Mouse (Mus musculus) embryonic facial prominence, embryonic 12.5 days (tissue): ENCODE data around the gene Ephb3. TPM values are rescaled to one million over a fixed set of nuclear protein-coding genes. Genes with fewer than 3 reads are reported as not detected.
A peak's percentile ranks its signal among the peaks of the same experiment; 100 is the strongest.

ENCODE experiments used
- ATAC-seq: fragments of 200-750 bp; cut with Nextera tagmentation; 2 replicates; pipeline ENCODE4 v1.8.0; 2017; ENCODE audit not compliant: insufficient number of reproducible peaks, insufficient read depth, low FRiP score, low TSS enrichment
- H3K27ac ChIP-seq: fragments of 300-500 bp; sonication (generic); 2 replicates; pipeline ENCODE4 v1.5.1; 2016; ENCODE audit warnings: mild to moderate bottlenecking
- H3K27me3 ChIP-seq: fragments of 300-500 bp; sonication (generic); 2 replicates; pipeline ENCODE4 v1.6.1; 2016; ENCODE audit warnings: mild to moderate bottlenecking, moderate library complexity
- H3K36me3 ChIP-seq: fragments of 300-500 bp; sonication (generic); 2 replicates; pipeline ENCODE4 v1.6.1; 2016; ENCODE audit warnings: mild to moderate bottlenecking
- H3K4me1 ChIP-seq: fragments of 300-500 bp; sonication (generic); 2 replicates; pipeline ENCODE4 v1.6.1; 2016
- H3K4me2 ChIP-seq: fragments of 300-500 bp; sonication (generic); replicated peaks from 2 replicates; pipeline ENCODE4 v1.6.1; 2016; ENCODE audit warnings: mild to moderate bottlenecking, moderate library complexity
- H3K4me3 ChIP-seq: fragments of 300-500 bp; sonication (generic); 2 replicates; pipeline ENCODE4 v1.5.1; 2016; ENCODE audit warnings: mild to moderate bottlenecking
- H3K9ac ChIP-seq: fragments of 300-500 bp; sonication (generic); 2 replicates; pipeline ENCODE4 v1.6.1; 2016; ENCODE audit warnings: mild to moderate bottlenecking, moderate library complexity
- H3K9me3 ChIP-seq: fragments of 300-500 bp; sonication (generic); 2 replicates; pipeline ENCODE4 v1.6.1; 2016; ENCODE audit warnings: mild to moderate bottlenecking, moderate library complexity
- WGBS: fragments of 180-500 bp; shearing (Covaris S2); methylation state at CpG from one replicate; pipeline ENCODE4 v1.1.7; 2016; 5-methylcytosine and 5-hydroxymethylcytosine counted together
- polyA plus RNA-seq: library from polyadenylated mRNA; unstranded; fragments of >200 nt; fragmentation: Nextera tagmentation; extraction: Ambion mirVana; gene quantifications from 2 replicates; pipeline ENCODE4 v1.2.1, GENCODE M21; 2016

The Ephb3 gene
- polyA plus RNA-seq, 1 experiment from 2014 or later = 79.7 TPM

DNA sequence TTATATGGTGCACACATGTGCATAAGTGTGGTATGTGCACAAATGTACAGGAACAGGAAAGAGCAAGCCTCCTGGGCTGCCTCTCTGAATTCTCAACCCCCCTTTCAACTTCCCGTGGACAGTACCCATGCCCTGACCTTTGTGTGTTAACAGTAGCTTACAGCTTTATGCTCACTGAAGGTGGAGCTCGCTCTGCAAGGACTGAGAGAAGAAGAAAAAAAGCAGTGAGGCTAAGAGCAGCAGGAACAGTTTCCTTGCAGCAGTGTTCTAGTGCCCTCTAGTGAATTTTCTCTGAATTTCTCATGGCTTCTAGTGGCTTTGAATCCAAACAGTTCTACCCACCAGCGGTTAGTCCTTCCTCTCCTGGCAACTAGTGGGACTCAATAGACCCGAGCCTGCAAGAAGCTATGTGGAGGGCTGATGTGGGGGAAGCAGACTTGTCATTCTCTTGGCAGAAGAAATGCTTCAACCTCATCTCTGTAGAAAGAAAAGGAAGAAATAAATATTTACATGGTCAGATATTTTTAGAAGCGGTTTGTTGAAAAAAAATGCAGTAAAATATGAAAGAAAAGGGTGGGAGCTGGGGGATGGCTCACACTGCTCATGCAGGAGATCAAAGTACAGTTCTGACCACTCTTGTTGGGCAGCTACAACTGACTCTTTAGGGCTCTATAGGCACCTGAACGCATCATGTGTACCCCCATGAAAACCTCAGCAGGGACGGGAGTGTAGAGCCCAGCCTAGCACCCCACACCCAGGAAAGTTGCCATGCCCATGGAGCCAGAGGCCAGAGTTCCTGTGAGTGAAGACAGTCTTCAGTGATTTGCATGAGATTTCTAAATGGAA is 11.8 kb upstream of the Ephb3 start:
- H3K4me2 ChIP-seq = no peak overlapping the region
- 0 out of 2 replicates have a peak, but pooled peaks have one; percentile 32 for ATAC-seq
- no peaks in the 10 kb centered on the region for H3K9me3 ChIP-seq
- H3K4me3 ChIP-seq = no peak overlapping the region
- no peaks in the 10 kb centered on the region for H3K27me3 ChIP-seq
- 36% methylated on average over 7 of the region's 7 CpGs for WGBS
- H3K36me3 ChIP-seq = no peaks in the 10 kb centered on the region
- H3K9ac ChIP-seq = no peak overlapping the region
- peaks cover 4% of the 10 kb centered on the region for H3K4me1 ChIP-seq
- no peak overlapping the region for H3K27ac ChIP-seq

GRCm38 (mm10) chr16:21194182-21194581 is 10.4 kb upstream of the Ephb3 start:
- H3K4me1 ChIP-seq = peaks cover 6% of the 10 kb centered on the region; the same call in 1 of the 2 replicates
- H3K9me3 ChIP-seq = no peaks in the 10 kb centered on the region
- H3K27me3 ChIP-seq = no peaks in the 10 kb centered on the region
- no peak overlapping the region for H3K4me2 ChIP-seq
- no peak overlapping the region for H3K9ac ChIP-seq
- H3K4me3 ChIP-seq = no peak overlapping the region
- no peak overlapping the region for H3K27ac ChIP-seq
- H3K36me3 ChIP-seq = no peaks in the 10 kb centered on the region
- no peak for ATAC-seq
- WGBS = 85% methylated on average over 12 of the region's 12 CpGs

GRCm38 (mm10) chr16:21195260-21195866 is 9.2 kb upstream of the Ephb3 start:
- ATAC-seq = no peak
- Histone ChIP-seq H3K36me3 (no peaks in the 10 kb centered on the region), H3K4me1 (peaks cover 6% of the 10 kb centered on the region; the same call in 1 of the 2 replicates), H3K27ac (no peak overlapping the region), H3K4me3 (no peak overlapping the region), H3K27me3 (no peaks in the 10 kb centered on the region), H3K4me2 (no peak overlapping the region), H3K9ac (no peak overlapping the region), H3K9me3 (no peaks in the 10 kb centered on the region)
- 51% methylated on average over 8 of the region's 8 CpGs for WGBS

GRCm38 (mm10) chr16:21196576-21196975 is 8.0 kb upstream of the Ephb3 start:
- H3K27ac ChIP-seq = no peak overlapping the region
- 77% methylated on average over 3 of the region's 3 CpGs for WGBS
- no peaks in the 10 kb centered on the region for H3K9me3 ChIP-seq
- H3K4me2 ChIP-seq = no peak overlapping the region
- no peaks in the 10 kb centered on the region for H3K27me3 ChIP-seq
- peaks cover 4% of the 10 kb centered on the region; the same call in 1 of the 2 replicates for H3K4me1 ChIP-seq
- no peak overlapping the region for H3K9ac ChIP-seq
- H3K36me3 ChIP-seq = no peaks in the 10 kb centered on the region
- ATAC-seq = no peak
- H3K4me3 ChIP-seq = no peak overlapping the region

- H3K4me3 ChIP-seq = no peak overlapping the region
- H3K27ac ChIP-seq = no peak overlapping the region
- H3K9ac ChIP-seq = no peak overlapping the region
- H3K36me3 ChIP-seq = no peaks in the 10 kb centered on the region
- H3K9me3 ChIP-seq = no peaks in the 10 kb centered on the region
- 83% methylated on average over 4 of the region's 4 CpGs for WGBS
- H3K4me1 ChIP-seq = 0 out of 2 replicates have a peak, but pooled peaks cover 4% of the 10 kb centered on the region
- no peak for ATAC-seq
- H3K27me3 ChIP-seq = no peaks in the 10 kb centered on the region
- H3K4me2 ChIP-seq = no peak overlapping the region
These were observed 7.0 kb upstream of the Ephb3 start for GRCm38 (mm10) chr16:21197542-21197941.

GRCm38 (mm10) chr16:21198006-21198405 is 6.5 kb upstream of the Ephb3 start:
- Histone ChIP-seq H3K27me3 (no peaks in the 10 kb centered on the region), H3K9ac (no peak overlapping the region)

DNA sequence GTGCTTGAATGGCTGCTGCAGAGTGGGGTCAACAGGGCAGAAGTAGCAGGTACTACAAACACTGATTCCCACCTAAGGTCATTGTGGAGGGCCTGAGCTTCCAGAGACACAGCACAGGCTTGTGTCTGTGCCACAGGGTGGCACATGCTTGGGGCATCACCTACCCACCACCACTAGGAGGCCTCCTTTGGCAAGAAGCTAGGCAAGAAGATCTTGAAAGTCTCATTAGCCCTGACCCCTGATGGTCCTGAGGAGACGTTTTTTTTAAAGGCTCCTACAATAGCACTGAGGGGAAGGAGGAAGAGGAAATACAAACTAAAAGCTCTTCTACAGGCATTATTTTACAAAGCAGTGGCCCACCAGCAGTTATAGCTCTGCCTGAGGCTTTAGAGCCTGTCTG is 6.0 kb upstream of the Ephb3 start:
- no peaks in the 10 kb centered on the region for H3K36me3 ChIP-seq
- WGBS = 4% methylated on average over 1 of the region's 1 CpGs
- no peak for ATAC-seq
- no peaks in the 10 kb centered on the region for H3K9me3 ChIP-seq
- no peak overlapping the region for H3K9ac ChIP-seq
- no peak overlapping the region for H3K4me3 ChIP-seq
- H3K27me3 ChIP-seq = no peaks in the 10 kb centered on the region
- no peak overlapping the region for H3K27ac ChIP-seq
- no peak overlapping the region for H3K4me2 ChIP-seq
- H3K4me1 ChIP-seq = 0 out of 2 replicates have a peak, but pooled peaks cover 4% of the 10 kb centered on the region

More at GRCm38 (mm10) chr16:21198006-21198405, 6.5 kb upstream of the Ephb3 start:
- H3K9me3 ChIP-seq = no peaks in the 10 kb centered on the region
- no peak for ATAC-seq
- H3K4me3 ChIP-seq = no peak overlapping the region
- H3K36me3 ChIP-seq = no peaks in the 10 kb centered on the region
- no peak overlapping the region for H3K27ac ChIP-seq
- 89% methylated on average over 7 of the region's 7 CpGs for WGBS
- H3K4me2 ChIP-seq = no peak overlapping the region
- 0 out of 2 replicates have a peak, but pooled peaks cover 4% of the 10 kb centered on the region for H3K4me1 ChIP-seq

DNA sequence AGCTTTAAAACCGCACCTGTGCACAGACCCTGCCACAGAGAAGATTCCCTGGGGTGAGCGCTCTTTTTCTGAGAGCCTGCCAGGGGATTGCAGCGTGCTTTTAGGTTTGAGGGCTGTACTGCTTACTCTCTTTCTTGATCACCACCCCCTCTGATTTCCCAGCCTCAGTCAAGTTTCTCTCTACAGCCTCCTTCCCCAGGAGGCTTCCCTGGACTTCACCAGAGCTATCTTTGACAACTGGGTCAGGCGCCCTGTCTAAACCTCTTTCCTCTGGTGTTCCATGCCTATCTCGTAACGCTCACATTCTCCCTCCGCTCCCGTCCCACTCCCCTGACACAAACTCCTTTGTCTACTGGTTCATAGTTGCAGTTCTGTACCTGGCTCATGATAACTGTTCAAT is 5.1 kb upstream of the Ephb3 start:
- 0 out of 2 replicates have a peak, but pooled peaks cover 4% of the 10 kb centered on the region for H3K4me1 ChIP-seq
- no peaks in the 10 kb centered on the region for H3K9me3 ChIP-seq
- H3K27me3 ChIP-seq = no peaks in the 10 kb centered on the region
- no peak for ATAC-seq
- H3K4me3 ChIP-seq = no peak overlapping the region
- 63% methylated on average over 8 of the region's 8 CpGs for WGBS
- H3K9ac ChIP-seq = no peak overlapping the region
- no peak overlapping the region for H3K4me2 ChIP-seq
- no peaks in the 10 kb centered on the region for H3K36me3 ChIP-seq
- no peak overlapping the region for H3K27ac ChIP-seq

DNA sequence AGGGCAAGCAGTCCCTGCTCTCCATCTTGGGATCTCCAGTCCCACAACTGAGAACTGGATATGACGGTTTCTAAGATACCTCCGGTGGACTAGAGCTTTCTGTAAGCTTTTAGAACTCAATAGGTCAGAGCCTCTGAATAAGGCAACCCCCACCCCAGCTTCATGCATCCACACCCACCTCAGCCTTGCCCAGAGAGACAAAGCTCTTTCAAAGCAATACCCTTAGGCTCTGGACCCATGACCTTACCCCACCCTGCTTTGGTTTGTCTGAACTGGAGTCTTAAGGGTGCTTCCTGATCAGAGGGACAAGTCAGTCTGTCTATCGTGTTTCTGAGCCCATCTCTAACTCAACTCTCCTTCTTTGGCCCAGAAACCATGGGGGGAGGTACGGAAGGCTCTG is 1.8 kb upstream of the Ephb3 start:
- no peaks in the 10 kb centered on the region for H3K36me3 ChIP-seq
- H3K9me3 ChIP-seq = no peaks in the 10 kb centered on the region
- H3K27ac ChIP-seq = no peak overlapping the region
- no peak overlapping the region for H3K9ac ChIP-seq
- peaks cover 18% of the 10 kb centered on the region for H3K4me1 ChIP-seq
- H3K4me3 ChIP-seq = no peak overlapping the region
- H3K27me3 ChIP-seq = no peaks in the 10 kb centered on the region
- H3K4me2 ChIP-seq = no peak overlapping the region
- no peak for ATAC-seq
- WGBS = 74% methylated on average over 4 of the region's 4 CpGs

DNA sequence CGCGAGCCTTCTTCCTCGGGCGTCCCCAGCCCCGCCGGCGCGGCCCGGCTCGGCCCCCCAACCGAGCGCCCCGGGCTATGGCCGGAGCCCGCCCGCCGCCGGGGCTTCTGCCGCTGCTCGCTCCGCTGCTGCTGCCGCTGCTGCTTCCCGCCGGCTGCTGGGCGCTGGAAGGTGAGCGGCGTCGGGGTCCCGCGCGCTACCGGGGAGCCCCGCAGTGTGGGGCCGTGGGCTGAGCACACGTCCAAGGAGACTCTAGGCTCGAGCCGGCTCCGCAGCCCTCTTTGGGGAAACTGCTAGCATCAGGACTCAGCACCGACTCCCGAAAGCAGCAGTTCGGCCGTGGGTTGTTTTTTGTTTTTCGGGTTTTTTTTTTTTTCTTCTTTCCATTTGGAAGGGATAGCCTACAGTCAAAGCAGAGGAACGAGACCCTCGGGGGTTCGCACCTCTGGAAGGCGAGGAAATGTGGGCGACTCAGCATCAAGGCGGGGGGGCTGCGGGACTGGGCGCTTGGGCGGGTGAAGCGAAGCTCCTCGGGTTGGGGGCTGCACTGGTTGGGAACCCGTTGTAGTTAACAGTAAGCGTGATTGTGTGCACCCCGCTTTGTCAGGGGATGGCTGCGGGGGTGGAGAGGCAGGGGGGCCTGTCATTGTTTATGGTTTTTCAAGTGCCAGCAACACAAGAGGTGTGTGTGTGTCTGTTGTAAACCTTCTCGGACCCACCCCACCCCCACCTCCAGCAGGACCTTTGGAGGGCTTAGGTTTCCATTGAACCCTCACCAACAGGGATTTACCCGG is 735 bp downstream of the Ephb3 start:
- peak overlapping the region; percentile 91 for H3K4me2 ChIP-seq
- no peaks in the 10 kb centered on the region for H3K9me3 ChIP-seq
- peaks cover 13% of the 10 kb centered on the region for H3K36me3 ChIP-seq
- peak overlapping the region; percentile 99 for H3K9ac ChIP-seq
- no peak for ATAC-seq
- WGBS = under 1% methylated on average over 60 of the region's 60 CpGs
- H3K4me1 ChIP-seq = peaks cover 40% of the 10 kb centered on the region
- H3K4me3 ChIP-seq = peak overlapping the region; percentile 93
- no peaks in the 10 kb centered on the region for H3K27me3 ChIP-seq
- peak overlapping the region; percentile 92 for H3K27ac ChIP-seq

- peak overlapping the region; percentile 97 for H3K27ac ChIP-seq
- H3K27me3 ChIP-seq = no peaks in the 10 kb centered on the region
- no peak for ATAC-seq
- peak overlapping the region; percentile 91 for H3K4me2 ChIP-seq
- H3K4me1 ChIP-seq = peaks cover 62% of the 10 kb centered on the region
- peaks cover 13% of the 10 kb centered on the region for H3K36me3 ChIP-seq
- H3K4me3 ChIP-seq = peak overlapping the region; percentile 93
- WGBS = 52% methylated on average over 4 of the region's 4 CpGs
- no peaks in the 10 kb centered on the region for H3K9me3 ChIP-seq
- H3K9ac ChIP-seq = peak overlapping the region; percentile 99
These were observed 3.5 kb downstream of the Ephb3 start for GRCm38 (mm10) chr16:21208001-21208565.
